Mouse (Mus musculus) left cerebral cortex, adult 8-10 months (tissue): ENCODE measurements at regions not wholly inside any gene's neighbourhood (a gene's known extent, or its start where the extent isn't known, plus 50 kb on each side); places are given as distances from the start of the nearest gene placed in this dataset.

Experiments
- DNase-seq, 2 experiments: peaks; one replicate each; pipeline ENCODE4 v3.0.0; 2022; ENCODE audit warnings: low spot score in 2 of 2

DNA sequence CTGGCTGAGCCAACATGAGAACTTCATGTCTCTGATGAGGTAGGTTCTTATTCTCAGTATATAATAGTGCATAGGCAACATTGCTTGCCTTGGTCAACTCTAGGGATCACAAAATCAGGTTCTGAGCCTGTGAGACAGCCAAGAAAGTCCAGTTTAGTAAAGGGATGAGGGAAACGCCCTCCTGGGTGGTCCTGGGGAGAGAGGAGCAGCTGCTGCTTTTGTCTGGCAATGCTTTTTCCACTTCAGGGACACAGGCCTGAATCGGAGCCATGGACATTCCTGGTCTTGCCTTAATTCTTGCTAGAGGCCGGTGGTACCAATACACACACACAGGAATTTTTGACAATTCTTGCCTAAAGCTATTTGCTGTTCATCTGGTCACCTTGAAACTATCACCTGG is 169.8 kb downstream of the Plpp3 start:
- DNase-seq = no peak

DNA sequence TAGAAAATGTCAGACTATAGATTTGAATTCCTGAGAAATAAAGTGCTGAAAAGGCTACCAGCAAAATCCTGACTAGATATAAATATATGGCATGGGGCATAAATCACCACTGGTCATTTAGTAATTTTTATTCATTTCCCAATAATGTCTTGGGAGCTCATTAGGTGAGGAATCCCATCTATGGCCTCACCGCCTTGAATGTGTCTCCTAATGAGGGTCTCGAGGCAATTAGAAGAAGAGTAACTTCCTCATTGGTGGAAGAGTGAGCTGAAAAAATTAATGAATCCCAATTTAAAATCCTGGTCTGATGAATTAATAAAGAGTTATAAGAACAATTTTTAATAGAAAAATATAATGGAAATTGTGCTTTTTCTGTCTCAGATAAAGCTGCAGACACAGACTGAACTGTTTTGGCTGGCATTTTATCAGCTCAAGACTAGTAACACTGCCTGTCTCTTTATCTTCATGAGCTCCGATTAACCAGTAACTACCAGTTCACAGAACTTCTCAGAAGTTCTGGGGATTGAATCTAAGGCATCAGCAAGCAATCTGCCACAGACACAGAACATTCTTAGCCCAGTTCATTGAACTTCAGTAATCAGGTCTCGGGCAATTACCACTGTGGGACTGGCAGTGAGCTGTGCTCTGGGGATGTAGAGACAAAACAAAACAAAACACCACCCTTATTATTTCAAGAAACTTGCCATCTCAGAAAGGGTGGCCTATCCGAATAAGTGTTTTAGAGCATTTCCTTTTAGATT is 170.7 kb downstream of the Plpp3 start:
- DNase-seq = no peak

DNA sequence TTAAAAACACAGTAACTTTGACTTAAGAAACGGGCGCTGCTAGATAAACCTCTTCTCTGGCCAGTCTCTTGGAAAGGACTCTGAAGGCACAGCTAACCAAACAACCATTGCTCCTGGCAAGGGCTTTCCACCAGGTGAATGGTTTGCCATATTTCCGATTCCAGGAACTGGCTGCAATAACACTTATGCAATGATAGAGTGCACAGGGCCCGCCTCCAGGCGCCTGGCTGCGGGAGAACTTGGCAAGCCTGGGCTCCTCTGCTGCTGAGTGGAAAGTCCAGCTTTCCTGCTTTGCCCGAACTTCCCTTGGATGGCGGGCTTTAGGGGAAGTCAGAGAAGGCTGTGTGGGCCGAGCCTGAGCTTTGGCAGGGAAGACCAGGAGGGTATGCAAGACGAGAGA is 171.6 kb downstream of the Plpp3 start:
- DNase-seq = no peak

DNA sequence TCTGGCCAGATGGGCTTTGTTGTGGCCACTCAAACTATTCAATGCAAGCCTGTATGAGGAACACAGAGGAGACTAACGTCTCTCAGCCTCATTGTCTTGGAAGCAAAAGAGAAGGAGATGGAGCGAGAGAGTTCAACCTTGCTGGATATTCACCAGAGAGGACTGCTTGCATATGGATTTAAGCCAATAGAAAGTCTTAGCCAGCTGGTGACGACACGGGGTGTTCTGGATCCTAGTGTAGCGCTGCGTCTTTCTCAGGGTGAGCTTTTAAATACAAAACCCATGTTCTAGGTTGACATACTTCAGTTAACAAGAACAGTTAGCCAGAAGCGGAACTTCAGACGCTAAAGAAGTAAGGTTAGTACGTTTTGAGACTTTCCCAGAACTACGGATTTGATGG is 174.9 kb downstream of the Plpp3 start:
- DNase-seq = no peak

DNA sequence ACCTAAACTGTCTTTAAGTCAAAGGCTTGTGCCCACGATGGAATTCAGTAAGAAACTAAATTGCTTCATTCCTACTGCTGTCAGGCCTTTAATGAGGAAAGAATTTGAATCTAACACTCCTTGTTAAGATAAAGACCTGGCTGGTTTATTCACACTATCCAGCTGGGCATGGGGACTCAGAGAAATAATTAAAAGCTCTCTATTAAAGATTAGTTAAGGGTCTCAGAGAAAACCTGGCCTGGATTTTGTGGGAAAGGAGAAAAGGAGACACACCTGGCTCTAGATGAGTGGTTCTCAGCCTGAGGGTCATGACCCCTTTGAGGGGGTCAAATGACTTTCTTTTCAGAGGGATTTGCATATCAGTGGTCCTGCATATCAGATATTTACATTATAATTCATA is 178.7 kb downstream of the Plpp3 start:
- no peak for DNase-seq

DNA sequence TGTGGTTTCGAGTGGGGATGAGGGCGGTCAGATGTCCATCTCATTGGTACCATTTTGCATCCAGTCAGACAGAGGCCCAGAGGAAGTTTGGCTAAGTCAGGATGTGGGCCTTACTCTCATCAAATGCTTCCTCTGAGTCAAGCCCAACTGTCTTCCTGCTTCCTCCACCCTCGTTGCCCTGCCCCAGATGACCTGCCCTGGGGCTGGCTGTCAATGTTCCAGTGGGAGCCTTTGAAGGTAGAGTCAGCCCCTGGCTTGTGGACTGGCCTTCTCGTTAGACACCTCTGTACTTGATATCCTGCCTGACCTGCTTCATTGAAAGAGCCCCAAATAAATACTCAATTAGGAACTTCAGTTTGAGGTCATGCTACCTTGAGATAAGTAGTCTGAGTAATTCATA is 179.4 kb downstream of the Plpp3 start:
- no peak for DNase-seq

DNA sequence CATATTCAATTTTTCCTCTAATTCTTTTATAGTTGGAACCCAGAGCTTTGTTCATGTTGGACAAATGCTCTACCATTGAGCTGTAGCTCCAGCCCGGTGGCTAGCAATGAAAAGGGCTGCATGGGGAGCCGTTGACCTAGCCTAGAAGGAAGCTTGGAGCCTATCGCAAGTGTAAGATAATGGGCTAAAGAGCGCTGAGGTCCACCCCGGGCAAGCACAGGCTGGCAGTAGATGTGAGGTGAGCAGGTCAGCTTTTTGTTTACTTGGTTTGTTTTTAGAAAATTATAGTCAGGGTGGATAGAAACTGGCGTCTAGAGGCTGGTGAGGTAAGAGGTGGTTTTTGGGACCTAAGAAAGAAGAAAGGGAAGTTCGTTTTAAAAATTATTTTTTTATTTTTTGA is 181.0 kb downstream of the Plpp3 start:
- DNase-seq = no peak

DNA sequence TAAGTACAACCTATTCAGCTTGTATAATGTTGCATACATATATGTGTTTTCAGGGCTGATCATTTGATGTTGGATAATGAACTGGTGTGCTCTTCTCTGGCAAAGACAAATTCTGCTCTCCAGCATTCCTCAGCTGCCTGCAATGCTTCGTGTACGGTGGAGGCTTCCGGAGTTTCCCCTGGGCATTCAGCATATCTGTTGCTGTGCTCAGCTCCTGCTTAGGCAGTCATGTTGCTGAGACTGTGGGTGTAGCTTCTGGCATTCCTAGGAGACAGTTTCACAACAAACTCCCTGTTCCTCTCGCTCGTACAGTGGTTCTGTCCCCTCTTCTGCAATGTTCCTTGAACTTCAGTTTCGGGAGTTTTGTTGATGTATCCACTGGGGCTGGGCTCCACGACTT is 181.7 kb downstream of the Plpp3 start:
- no peak for DNase-seq

DNA sequence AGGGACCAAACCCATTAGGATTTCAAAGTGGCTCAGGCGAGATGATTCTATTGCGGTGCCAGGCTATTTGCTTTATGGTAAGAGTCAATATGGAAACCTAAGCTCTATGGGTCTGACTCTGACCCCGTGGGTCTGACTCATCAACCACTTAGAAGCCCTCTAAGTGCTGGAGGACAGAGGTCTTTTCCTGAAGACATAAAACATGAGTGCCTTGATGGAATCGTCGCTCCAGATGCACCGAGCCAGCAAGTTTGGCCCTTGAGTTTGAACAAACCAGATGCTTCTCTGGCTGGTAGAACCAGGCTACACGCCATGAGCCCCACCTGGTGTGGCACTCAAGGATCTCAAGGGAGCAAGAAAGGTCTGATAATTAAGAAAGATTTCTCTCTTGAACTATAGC is 184.1 kb downstream of the Plpp3 start:
- DNase-seq = no peak

DNA sequence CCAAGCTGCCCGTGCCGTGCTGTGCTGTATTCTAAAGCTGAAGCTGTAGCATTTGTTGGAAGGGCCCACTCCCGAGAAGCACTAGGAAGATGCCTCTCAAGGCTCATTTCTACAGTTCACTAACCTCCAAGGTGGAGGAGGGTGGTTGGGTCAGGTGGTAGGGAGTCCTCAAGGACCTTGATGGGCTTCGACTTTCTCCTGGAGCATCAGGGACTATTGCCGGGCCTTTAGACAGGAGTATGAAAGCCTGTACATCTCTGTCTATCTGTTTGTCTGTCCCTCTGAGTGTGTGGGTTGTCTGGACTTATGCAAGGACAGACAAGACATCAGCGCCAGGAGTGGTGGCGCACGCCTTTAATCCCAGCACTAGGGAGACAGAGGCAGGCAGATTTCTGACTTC is 189.7 kb downstream of the Plpp3 start:
- DNase-seq = no peak

DNA sequence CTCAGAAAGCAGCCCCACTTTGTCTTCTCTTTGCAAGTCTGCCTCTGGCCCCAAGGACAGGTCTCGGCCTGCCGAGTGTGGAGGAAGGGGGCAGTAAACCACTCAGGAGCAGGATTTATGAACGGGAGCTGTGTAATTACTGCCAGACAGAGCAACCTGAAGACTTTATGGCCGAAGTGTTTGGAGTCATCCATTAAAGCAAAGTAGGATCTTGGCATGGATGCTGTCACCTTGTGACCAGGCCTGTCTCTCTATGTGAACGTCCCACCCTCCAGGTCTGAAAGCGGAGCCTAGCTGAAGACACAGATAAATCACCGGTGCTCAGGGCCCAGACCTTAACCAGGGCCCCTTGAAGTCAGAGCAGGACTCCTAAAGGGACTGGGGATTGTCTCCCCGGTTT is 190.8 kb downstream of the Plpp3 start:
- DNase-seq = no peak

DNA sequence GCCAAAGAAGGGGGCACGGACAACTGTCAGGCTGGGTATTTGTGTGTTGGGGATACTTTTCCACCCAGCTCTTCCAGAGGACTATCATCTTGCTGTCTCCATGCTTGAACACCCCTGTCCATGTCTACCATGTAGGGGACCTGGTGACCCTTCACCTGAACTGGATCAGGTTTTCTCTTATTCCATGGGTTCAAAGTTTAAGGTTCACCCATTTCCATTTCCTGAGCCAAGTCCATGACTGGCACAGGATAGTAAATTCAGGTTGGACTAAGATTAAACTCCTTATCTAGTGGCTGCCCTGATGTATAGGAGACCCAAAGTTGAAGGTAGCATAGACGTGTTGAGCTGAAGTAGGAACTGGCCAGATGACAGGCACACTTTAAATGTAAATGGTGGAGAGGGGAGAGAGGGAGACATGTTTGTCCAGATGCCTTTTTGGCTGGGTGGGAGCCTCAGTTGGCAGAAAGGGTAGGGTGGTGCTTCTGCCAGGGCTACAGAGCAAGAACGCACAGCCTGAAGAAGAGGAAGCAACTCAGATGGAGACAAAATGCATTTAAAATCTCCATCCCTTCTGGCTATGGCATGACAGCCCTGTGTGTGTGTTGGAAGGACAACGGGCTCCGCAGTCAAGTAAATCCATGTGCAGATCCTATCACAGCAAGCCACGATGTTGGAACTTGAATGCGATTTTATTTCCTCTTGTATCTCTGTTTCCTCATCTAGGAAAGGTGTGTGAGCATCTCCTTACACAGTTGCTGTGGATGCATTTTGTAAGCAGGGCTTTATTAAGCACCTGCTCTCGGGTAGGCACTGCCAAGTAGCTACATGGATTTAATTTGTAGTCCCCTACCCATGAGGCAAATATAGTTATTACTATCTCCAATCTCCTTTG is 192.4 kb downstream of the Plpp3 start:
- DNase-seq = no peak

DNA sequence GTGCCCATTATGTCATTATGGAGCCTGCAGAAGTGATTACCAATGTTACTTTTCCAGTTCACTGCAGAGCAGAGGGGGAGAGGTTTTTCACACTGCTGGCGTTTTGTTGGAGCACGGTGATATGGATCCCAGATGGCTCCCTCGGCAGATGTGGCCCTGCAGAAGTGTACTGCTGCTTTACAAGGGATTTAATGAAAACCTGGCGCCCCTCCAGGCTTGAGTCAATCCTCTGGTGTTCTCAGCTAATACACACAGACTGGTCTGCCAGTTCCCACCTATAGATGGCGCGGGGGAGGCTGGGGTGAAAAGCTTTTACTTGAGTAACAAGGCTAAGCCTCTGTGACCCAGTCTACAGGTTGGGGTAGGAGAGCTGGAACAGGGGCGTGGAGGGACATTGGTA is 195.2 kb downstream of the Plpp3 start:
- no peak for DNase-seq

DNA sequence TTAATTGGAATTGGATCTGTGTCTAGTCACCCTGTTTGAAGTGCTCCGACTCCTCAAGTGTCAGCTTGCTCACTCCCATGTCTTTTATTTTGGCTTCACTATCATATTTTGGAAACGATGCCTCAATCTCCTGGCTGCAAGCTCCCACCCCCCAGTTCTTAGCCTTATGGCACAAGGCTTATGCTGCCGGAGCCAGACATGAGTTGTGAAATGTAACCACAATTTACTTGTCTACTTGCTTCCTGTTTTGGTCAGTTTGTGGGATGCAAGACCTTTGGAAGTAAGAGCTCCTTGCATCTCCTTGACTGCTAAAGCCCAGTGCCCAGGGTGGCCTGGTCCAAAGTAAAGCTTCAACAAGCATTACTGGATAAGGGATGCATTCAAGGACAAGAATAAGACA is 195.8 kb downstream of the Plpp3 start:
- no peak for DNase-seq

DNA sequence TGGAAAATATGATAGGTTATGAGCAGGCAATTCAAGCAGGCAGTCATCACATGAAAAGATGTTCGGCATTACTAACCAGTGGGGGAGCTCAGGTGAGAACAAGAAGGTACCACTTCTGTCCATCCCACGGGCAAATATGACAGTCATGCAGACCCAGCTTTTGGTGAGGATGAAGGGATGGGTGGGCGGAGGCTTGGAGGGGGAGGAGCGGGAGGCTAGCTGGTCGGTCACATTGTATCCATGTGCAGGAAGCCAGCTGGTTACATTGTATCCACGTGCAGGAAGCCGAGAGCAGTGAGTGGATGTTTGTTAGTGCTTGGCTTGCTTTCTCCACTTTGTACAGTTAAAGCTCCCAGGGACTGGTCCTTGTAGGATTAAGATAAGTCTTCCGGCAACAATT is 196.9 kb downstream of the Plpp3 start:
- no peak for DNase-seq

DNA sequence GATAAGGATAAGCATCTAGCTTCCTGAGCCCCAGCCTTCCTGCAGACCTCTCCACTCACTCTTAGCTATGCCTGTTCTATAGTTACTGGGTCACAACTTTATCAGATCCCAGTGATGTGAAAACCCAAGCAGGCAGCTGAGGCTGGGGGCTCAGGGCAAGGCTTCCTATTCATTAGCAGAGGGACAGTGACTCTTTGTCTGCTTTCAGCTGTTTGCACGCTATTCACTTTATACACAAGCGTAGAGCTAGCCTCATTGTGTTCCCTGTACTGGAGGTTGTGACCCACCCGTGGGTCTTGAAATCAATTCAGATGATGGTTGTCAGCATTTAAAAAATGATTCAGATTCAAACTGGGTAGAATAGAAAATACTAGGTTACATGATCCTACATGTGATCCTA is 199.5 kb downstream of the Plpp3 start:
- no peak for DNase-seq

DNA sequence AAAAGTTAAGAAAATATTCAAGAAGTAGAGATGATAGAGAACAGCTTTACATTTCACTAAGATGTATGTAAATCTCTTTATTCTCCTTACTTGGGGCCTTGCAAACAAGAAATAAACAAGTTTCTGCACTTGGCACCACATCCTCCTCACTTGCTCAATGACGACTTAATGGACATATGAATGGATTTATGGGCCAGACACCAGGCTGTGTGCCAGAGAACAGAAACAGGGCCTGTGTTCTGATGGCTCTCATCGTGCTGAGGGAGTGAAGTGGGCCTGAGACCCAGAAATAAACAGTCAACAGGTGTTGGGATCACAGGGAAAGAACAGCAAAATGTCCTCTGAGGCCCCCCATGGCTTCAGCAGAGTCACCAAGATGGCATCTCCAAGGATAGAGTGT is 201.6 kb downstream of the Plpp3 start:
- DNase-seq = no peak

DNA sequence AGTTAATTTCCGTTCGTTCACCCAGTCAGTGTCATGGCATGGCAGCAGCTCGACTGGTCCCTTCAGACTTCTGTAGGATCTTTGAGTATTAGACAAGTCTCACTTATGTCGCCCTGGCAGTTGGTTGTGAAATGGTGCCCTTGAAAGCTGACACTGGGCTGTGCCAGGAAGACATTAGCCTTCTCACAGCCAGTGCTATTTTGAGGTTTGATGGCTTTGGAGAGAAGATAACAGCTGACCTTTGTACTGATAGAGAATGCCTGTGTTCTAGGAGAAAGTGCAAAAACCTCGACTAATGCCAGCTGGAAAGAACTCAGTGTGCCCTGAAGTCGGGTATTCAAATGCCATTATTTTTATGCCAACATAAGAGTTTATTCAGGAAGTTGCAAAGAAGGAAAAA is 207.3 kb downstream of the Plpp3 start:
- no peak for DNase-seq

DNA sequence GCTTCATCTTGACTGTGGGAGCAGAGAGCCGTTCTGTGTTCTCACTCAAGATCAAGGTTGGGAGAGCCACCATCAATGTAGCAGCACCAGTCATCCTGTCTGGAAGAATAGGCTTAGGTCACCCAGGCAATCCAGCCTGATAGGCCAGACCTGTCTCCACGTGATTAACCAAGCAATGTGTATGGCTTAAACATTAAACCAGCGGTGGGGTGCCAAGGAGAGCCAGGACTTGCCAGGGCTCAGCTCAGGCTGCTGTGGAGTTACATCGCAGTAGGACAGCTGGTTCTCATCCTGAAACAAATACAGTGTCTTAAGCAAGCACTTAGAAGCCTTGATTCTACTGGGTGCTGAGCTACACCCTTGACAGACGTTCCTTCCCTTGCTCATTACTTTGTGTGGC is 207.9 kb downstream of the Plpp3 start:
- no peak for DNase-seq

DNA sequence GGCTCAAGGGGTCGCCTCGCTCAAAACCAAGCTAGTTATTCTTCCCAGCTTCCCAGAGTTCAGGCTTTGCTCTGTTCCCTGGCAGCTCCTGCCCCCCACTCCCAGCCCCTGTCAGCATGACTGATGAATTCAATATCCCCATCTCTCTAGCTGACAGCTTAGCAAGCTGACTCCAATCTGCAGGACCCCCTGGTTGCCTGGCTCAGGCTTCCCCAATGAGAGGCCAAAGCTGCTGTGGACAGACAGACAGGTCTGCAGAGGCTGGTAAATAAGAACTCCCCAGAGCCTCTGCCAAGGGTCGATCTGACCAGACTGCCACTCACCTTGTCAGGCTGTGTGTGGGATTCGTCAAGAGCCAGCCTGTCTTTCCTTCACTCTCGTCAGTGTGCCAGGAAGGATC is 219.4 kb downstream of the Plpp3 start:
- DNase-seq = no peak

DNA sequence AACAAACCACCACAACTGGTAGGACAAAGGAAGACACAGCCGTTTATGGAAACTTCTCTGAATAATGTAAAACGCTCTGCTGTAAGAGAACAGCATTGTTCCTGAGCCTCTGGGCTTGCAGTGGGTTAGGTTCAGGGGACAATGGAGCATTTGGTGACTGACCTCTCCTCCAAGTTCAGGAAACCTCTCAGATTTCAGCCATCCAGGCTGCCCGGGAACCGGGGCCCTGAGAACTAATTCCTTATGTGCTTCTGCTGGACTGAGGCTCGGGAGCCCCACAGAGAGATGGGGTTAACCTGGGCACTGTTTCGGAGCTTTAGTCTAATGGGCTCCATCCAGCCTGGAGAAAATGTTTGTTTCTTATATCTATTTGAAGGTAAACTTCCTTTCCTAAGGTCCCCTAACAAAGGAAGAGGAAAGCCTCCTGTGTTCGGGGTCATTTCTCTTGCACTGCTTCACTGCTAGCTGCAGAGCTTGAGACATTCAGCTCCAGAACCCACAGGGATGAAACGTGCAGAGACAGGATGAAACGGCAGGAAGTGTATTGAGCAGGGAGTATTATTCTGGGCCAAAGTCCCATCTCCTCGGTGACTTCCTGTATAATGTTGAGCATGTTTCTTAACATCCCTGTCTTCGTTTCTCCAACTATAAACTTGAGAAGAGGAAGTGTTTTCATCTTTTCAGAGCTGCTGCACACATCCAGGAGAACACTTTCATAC is 220.5 kb downstream of the Plpp3 start:
- no peak for DNase-seq

DNA sequence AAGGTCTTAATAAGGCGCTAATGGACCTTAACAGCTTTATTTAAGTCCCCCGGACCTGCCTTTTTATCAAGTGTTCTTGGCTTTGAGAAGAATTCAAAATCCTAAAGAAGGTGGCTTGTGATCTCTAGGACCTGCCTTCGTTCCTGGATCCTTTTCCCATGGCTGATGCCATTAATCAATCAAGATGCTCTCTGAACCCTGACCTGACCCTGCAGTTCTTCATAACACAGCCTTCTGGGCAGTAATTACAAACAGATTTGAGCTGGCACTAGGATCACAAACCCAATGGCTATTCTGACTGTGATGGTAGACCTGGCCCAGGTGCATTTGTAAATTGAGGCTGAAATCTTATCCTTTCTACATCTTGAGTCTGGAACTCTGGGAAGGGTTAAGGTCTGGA is 227.7 kb downstream of the Plpp3 start:
- no peak for DNase-seq
